Mouse (Mus musculus): ENCODE results near the gene Fsd1l.

DNA sequence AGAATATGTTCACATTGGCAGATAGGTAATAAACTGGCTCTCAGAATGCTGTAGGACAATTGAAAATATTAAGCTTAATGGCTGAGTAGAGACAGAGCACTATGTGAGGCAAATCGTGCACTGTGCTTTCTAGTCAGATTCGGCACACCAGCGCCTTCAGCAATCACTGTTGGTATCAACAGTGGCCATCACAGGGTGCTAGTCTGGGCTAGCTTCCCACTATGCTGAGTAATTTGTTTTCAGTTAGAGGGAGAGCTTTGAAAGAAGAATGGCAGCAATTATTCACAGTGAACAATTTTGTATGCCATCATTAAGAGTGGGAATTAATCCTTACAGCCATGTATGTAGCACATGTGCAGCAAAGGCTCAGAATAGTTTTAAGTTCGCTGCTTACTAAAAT lies 91.2 kb downstream of the Fsd1l start:
- TF ChIP-seq CTCF (IDR thresholded peaks at IDR 0.05; ENCODE audit: borderline replicate concordance, insufficient read depth, low read length) (no peak), POLR2A (IDR thresholded peaks at IDR 0.05; ENCODE audit: low read depth, low read length) (no peak)
